Mouse (Mus musculus) thymus, postnatal 10 days (tissue): Measurements from ENCODE around the gene Xylt1.

ENCODE experiments used
- DNase-seq, 2 experiments: peaks; one replicate each; pipeline ENCODE4 v3.0.0; 2021; ENCODE audit warnings: low spot score in 2 of 2

The Xylt1 gene

DNA sequence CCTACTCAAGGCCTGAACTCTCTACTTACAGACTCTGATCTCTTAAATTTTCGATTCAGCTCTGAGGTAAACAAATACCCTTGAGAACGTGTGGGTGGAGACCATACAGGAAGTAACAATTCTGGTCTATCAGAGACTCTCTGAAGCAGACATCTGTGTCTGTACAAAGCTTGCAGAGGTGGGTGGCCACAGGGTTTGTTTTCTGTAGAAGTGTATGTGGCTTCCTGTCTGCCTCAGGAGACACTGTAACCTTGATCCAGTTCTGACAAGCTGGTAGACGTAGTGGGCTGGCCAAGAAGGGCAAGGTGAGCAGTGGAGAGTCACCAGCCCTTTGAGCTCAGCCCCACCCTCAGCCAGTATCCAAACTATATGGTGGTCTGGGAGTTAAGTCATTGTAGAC, 233.0 kb downstream of the Xylt1 start:
- DNase-seq = peak; percentile 32 to 49

DNA sequence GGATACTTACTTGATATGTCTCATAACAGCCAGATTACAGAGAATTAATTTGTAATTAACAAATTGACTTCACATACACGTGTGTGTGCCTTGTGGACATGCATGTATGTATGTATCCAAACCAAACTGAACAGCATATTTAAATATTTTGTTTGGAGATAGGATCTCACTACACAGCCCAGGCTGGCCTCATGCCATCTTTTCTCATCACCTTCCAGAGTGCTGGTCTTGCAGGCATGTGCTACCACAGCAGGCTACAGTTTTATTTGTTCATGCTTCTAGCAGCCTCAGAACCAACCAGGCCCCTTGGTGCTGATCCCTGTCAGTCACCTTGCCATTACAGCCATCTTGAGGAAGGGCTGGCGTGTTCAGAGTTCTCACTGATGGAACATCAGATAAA, 233.6 kb downstream of the Xylt1 start:
- no peak for DNase-seq

DNA sequence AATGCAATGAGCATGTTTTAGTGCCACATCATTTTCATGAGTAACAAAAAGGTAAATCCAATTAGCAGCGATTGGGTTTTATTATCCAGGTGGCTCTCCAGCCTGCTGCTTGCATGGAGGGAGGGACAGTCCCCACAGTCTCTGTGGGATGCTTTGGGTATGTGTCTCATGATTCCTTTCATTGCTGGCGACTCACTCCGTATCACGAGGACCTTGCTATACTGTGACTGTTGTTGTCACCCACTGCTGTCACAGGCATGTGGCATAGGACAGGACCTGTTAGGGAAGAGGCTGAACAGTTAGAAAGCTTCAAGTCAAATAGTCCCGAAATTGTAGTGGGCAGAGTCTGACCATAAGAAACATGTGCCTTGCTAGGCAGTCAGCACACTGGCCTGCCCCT, 234.1 kb downstream of the Xylt1 start:
- DNase-seq = no peak

DNA sequence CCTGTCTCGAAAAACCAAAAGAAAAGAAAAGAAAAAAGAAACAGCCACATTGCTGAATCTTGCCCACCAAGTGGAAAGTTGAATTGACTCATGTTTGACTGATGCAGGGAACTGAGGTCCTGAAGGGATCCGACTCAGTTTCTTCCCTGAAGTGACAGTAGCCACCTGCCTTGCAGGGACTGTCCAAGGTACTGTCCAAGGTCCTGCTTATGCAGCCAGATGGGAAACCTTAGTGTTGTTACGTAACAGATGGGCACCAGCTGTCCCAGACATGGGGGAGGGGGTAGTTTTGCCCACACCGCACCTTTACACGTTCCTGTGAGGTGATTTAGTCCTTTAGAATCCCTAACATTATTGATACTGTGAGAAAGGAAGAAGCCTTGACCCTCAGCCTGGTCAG, 235.5 kb downstream of the Xylt1 start:
- DNase-seq = no peak

DNA sequence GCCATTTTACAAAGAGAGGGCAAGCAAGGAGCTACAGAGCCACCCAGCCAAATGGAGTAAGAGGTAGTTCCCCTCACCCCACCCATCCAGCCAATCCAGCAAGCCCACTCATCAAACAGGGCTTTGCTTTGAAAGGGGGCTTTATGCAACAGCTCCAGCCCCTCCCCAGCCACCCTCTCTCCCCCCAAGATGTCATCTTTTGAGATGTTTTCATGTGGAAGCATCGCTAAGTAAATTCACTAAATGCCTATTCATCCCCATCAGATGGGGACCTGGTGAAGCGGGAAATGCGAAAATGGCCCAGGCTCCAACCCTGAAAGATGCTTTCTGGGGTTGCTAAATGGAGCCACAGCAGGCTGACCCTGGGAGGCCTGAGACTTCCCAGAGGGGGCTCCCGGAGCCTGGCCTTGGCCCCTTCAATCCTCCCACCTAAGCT, 238.0 kb downstream of the Xylt1 start:
- no peak for DNase-seq

DNA sequence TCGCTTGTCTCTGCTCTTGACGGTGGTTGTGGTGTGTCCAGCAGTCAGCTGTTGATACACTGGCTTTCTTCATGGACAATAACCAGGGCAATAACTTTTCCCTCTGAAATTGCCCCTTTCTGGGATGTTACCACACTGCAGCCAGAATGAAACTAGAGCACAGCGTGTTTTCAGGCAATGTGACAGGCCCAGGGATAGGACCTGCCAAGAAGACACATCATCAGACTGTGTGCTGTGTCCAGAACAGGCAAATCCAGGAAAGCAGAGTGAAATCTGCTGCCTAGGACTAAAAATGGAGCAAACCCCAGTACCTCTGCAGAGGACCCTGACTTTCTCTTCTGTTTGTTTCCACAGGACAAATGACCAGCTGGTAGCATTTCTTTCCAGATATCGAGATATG, 240.8 kb downstream of the Xylt1 start:
- no peak for DNase-seq

DNA sequence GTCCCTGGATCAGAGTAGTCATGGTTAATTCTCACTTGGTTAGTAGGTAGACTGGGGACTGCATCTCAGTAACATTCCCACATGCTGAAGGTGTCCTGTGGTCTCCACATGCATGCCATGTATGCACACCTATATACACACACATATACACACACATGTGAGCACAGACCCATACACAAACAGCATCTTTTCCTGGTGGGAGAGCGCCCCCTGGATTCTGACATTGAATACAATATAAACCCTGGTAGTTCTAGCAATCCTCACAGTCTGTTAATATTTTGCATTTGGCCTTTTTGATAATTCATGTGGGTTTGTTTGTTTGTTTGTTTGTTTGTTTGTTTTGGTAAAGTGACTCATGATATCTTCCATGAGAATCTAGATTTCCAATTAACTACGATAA, 242.0 kb downstream of the Xylt1 start:
- peak; percentile 22 to 75 for DNase-seq

DNA sequence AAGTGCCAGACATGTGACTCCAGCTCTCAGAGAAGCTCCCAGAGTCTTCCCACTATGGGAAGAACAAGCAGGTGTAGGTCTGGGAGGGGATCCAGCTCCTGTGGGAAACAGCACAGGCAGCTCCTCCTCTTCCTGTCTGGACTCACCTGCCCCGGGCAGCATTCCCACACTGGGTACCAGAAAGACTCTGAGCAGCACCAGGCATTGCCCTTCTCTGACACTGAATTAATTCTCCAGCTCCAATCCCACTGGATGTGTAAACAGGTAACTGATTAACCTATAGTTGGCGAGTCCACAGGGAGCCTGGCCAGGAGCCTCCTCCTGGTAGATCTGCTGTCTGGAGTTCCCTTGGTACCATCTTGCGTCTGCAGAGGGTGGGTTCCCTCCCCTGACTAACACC, 248.0 kb downstream of the Xylt1 start:
- DNase-seq = no peak

DNA sequence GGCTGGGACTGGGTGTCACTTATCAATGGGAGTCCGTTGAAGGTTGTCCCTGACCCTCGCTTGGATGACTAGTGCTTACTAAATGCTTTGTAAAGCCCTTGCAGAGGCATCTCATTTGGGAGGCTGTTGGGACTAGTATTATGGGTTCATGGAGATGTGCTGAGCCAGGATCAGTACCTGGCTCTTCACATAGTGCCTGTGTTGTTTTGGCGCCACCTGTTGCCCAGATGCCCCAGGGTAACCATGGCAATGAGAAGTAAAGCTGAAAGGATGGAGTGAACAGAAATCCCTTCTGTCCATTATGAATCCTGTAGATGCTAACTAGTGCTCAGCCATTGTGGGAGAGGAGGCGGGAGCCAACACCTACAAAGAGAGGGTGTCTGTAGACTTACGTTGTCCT, 249.9 kb downstream of the Xylt1 start:
- DNase-seq = peak in 1 of 2 experiments; percentile 46

DNA sequence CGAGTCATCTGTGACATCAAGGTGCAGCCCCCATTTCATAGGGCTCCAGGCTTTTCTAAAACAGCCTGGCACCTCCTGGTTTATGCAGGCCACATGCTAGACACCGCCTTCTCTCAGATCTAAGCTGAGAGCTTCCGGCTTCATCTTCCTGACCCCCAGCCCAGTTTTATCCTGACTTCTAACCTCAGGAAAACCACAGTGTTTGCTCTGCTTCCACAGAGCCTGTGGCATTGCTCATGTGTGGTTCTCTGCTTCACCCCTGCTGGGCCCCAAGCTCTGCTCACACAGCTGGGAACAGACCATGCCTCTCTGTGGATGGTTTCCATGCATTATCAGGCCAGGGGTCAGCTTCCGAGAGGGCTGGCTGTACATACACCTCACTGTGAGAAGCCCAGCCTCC, 254.8 kb downstream of the Xylt1 start:
- no peak for DNase-seq

DNA sequence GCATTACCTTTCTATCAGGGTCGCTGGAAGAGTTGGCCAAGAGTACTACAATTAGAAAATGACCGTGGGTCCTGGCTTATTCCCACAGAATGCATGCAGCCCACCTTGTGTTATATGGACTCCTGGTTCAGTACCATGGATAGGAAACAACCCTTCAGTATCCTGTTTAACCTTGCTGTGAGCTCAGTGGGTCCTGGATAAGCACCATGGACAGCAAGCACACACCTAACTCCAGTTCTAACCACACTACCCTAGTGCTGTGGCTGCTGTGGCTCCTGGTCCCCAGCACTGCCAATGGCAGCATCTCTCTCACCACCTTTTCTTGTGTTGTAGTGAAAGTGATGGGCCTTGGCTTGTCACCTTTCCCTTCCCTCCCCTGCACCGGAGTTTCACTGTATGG, 255.9 kb downstream of the Xylt1 start:
- DNase-seq = no peak

DNA sequence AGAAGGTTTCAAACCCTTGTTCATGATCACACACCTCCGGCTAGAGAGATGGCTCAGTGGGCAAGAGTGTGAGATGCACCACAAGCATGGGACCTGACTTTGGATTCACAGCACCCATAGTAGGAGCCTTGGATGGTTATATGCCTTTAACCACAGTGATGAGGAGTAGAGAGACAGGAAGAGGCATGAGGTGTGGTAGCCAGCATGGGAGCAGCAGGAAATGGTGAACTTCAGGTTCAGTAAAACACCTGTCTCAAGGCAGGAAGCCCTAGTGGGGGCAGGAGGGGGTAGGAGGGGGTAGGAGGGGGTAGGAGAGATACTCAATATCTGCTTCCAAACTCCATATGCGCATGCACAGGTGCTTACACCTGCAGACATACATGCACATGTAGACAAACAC, 257.2 kb downstream of the Xylt1 start:
- DNase-seq = no peak

DNA sequence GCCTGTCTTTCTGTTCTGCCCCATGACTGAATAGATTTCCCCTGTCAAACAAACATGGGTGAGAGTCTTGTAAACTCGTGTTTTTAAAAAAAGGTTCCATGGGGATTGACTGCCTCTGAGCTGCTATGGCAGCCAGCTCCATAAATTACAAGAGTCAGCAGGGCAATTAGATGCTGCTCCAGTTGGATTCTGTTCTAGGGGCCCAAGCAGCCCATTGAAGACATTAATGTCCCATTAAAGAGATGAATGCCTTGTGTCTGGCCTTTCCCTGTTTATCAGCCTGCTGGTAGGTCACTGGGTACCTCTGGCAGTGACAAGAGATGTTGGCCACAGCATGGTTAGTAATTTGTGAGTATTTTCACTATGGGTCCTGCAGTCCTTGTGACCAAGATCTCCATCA, 271.9 kb downstream of the Xylt1 start:
- DNase-seq = no peak

DNA sequence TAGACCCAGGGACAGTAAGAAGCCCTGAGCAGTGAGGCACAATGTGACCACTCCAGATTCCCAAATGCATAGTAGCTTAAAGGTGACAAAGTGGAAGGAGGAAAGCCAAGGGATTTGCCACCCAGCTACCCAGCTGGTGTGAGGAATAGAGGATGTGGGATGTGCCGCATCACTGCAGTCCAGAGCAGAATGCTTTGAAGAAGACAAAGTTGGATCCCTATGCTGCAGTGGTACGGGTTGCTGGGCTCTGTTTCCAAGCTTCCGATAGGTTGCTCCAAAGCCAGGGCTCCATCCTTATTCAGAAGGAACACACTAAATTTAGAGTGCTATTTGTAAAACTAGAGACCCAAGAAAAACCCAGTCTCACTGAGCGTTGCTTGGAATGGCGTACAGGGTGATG, 275.0 kb downstream of the Xylt1 start:
- no peak for DNase-seq

DNA sequence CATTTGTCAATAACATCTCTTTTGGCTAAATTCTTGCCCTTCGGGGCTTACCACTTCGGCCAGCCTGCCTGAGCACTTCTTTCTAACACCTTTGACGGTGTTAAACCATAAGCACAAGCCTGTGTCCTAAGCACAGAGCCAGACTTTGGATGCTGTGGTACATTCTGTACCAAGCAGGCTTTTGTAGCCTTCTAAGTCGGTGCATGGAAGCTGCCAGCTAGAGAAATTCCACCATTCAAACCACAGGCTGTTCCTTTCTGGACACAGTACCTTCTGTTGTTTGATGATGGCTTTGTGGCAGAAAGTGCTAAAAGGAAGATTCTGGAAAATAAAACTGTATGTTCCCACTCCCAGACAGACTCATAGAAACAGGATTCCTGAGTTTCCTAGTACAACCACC, 277.4 kb downstream of the Xylt1 start:
- no peak for DNase-seq

DNA sequence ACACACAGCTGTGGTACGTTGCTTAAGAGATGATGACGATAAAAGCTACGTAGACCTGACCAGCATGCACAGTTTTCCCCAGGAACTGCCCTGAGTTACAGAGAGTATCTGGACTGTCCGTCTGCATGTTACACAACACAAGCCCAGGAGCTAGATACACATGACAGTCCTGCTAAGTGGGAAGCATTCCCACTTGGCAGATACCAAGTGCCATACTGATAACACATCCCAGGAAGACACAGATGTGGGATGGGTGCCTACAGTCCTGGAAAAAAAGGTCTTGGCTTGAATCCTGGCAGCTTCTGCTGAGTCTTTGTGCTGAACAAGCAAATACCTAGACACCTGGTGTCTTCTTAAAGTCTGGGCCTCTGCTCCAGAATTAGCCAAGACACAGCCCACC, 278.0 kb downstream of the Xylt1 start:
- DNase-seq = no peak

DNA sequence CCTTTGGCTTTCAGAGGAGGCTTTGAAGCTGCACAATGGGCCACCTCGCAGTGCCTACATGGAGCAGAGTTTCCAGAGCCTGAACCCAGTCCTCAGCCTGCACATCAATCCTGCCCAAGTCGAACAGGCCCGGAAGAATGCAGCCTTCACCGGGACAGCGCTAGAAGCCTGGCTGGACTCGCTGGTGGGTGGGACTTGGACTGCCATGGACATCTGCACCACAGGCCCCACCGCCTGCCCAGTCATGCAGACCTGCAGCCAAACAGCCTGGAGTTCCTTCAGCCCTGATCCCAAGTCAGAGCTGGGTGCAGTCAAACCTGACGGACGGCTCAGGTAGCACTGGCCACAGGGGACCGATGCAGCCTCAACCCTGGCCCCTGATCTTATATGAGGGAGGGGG, 286.5 kb downstream of the Xylt1 start:
- no peak for DNase-seq

DNA sequence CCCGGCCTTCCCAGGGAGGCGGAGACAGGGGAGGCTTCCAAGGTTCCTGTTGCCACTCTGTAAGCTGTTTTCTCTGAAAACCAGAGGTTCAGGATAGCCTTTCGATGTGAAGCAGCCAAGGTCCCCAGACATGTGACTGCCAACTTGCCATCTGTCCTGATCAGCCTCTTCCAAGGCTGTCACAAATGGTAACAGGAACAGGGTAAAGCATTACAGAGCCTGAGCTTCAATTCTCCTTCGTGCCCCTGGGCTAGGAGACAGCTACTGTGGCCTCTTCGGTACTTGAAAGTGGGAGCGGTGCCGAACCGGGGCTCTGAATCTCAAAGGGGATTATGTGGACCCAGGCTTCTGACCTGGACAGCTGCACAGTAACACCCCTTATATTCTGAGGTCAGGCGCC, 287.4 kb downstream of the Xylt1 start:
- DNase-seq = no peak

DNA sequence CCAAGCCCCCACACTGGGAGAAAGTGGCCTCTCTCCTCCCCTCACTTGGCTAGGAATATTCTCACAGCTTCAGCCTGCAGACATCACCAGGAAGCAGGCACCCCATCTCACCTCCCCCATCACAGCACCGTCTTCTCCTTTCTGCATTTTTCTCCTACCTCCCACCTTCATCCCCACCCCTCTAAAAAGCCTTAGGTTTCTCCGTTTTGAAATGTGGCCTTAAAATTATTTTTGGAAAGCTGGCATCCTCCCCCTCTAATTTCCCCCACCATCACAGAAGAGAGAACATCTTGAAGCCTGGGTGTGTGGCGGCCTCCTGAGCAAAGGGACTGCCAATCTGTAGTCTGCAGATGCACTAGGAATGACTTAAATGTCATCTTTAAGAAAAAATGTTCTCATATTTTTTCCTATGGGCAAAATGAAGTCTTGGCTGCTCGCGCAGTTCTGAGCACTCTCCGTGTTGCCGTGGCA, 291.4 kb downstream of the Xylt1 start:
- no peak for DNase-seq

DNA sequence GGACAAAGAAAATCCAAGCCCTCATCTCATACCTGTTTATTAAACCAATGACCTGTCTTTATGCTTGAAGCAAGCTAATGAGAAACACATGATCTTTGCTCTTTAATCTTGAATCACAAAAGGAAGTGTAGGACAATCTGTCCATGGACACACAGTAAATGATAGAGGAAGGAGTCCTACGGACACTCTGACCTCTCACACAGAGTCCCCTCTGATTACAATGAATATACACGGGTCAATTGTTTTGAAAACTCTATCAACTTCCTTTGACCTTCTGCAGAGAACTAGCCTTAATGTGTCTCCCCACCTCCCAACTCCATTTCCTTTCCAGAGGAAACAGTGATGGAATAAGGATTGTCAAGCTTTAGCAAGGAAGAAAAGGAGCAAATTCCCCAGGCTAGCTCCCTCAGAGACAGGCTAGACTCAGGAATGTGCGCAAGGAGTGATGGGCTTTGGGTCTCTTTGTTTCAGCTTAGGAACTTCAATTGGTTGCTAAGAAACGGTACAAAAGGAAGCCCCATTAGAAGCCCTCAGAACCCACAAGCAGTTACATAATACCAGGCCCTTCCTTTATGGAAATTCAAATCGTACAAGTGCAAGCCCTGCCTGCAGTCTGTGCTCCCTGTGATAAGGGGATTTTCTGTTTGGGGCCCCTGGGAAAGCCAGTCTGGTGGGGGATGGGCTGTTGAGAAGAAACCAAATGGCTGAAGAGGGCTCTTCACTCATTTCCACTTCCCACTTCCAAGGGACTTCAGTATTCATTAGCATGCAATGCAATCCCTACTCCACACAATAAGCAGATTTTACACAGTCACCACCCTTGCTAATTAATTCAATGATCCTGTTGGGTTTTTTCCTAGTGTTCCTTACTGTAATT, 305.6 kb downstream of the Xylt1 start:
- no peak for DNase-seq

DNA sequence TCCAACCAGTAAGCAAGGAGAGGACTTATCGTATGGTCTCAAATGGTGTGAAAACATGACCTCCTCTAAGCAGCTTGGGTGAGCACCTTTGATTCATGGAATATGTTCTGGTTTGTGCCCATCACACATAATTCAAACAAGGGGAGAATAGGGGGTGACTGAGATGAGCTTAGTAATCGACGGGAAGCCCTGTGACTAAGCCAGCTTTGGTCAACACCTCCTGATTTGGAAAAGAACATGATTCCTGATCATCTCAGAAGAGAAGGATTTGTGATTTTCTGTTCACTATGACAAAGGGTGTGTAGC, 306.2 kb downstream of the Xylt1 start:
- DNase-seq = no peak

DNA sequence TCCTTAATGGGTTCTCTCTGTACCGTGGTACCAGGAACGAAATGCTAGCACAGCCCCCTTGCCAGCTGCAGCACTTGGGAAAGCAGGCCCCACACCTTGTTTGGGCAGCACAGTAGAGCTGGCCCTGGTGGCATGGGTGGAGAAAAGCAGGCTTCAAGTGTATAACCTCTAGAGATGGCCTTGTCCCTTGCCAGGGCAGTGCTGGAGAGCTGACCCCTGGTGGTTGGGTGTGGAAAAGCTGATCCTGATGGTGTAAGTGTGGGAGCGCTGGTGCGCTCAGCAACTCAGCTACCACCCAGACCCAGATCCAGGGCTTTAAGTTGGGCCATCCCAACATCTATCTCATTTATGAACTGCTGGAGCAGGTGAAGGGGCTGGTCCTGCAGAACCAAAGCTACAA, 314.8 kb downstream of the Xylt1 start:
- DNase-seq = peak in 1 of 2 experiments; percentile 3

DNA sequence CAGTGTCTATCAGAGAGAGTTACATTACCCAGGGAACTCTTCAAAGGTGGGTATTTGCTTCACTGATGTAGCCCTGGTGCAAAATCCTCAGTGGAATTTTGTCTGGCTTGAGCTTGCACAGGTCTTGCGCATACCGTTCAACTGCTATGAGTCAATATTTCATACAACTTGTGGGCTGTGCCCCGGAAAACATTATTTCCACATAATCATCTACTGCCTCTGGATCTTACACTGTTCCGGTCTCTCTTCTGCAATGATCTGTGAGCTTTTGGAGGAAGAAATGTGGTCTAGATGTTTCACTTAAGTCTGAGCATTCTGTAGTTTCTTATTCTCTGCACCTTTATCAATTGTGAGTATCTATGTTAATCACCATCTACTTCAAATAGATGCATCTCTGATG, 316.9 kb downstream of the Xylt1 start:
- no peak for DNase-seq

DNA sequence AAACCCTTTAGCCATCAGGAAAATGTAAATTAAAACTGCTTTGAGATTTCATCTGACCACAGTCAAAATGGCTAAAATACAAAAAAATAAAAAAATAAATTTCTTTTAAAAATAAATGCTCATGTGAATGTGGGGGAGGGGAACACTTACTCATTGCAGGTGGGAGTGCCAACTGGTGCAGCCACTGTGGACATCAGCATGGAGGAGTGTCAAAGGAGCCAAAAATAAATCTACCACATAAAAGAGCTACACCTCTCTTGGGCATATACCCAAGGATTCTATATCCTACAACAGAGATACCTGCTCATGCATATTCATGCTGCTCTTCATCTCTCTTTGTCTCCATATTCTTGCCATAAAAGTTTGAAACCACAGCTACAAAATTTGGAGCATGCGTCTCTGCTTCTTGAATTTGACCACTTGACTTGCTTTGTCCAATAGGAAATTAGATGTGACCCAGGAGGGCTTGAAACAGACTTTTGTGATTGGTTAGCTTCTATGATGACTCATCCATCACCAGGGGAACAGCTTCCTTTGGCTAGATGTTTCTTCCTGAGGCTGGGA, 317.9 kb downstream of the Xylt1 start:
- DNase-seq = no peak
